Mouse (Mus musculus) megakaryocyte progenitor cell, adult 5-6 weeks (primary cell): ENCODE data around the gene Sptan1. TPM values are rescaled to one million over a fixed set of nuclear protein-coding genes. Genes with fewer than 3 reads are reported as not detected.

ENCODE experiments used
- ATAC-seq: replicated peaks from 2 replicates; pipeline ENCODE4 v1.8.0; 2016; ENCODE audit warnings: mild to moderate bottlenecking, moderate TSS enrichment, inconsistent platforms; ENCODE audit not compliant: poor library complexity
- total RNA-seq, 2 experiments: library from RNA; stranded (forward) in 1 of 2; stranded (reverse) in 1 of 2; fragments of 157-497, 149-512 nt in 1 of 2; fragments of 200-1000 nt in 1 of 2; gene quantifications; 2 replicates each; pipeline versions ENCODE4 v1.2.3 to v1.2.4; 2015 to 2017

The Sptan1 gene
- total RNA-seq (2015): 45.3 and 52.5 TPM in 2 replicates
- total RNA-seq (2017): 90.5 and 106 TPM in 2 replicates

GRCm38 (mm10) chr2:29965250-29965843, at the start of gene Sptan1:
Gene Sptan1, plus strand, starts transcription at chr2:29965560.
- peak; percentile 91 for ATAC-seq

GRCm38 (mm10) chr2:29917621-29918020, 47.7 kb upstream of the Sptan1 start:
- peak; percentile 82 for ATAC-seq

GRCm38 (mm10) chr2:29922011-29922410, 43.3 kb upstream of the Sptan1 start:
- ATAC-seq: no peak

- ATAC-seq: no peak
These were observed 38.8 kb upstream of the Sptan1 start for GRCm38 (mm10) chr2:29926542-29926941.

- no peak for ATAC-seq
These were observed 34.9 kb upstream of the Sptan1 start for GRCm38 (mm10) chr2:29930506-29930905.

GRCm38 (mm10) chr2:29931194-29931593, 34.2 kb upstream of the Sptan1 start:
- ATAC-seq: no peak

- peak; percentile 99 for ATAC-seq
These were observed 30.3 kb upstream of the Sptan1 start, which contains the start of gene Gle1 for GRCm38 (mm10) chr2:29934906-29935599. Gene Gle1, plus strand, starts transcription at chr2:29935426.

GRCm38 (mm10) chr2:29940073-29940472, 25.3 kb upstream of the Sptan1 start:
- ATAC-seq: no peak

- no peak for ATAC-seq
These were observed 24.5 kb upstream of the Sptan1 start for GRCm38 (mm10) chr2:29940826-29941225.

GRCm38 (mm10) chr2:29944723-29945122, 20.6 kb upstream of the Sptan1 start:
- ATAC-seq: no peak

- no peak for ATAC-seq
These were observed 16.5 kb upstream of the Sptan1 start for GRCm38 (mm10) chr2:29948896-29949295.

- no peak for ATAC-seq
These were observed 4.1 kb upstream of the Sptan1 start for GRCm38 (mm10) chr2:29961246-29961645.

GRCm38 (mm10) chr2:29964354-29965249, 758 bp upstream of the Sptan1 start:
- ATAC-seq: no peak

GRCm38 (mm10) chr2:29965906-29966305, 546 bp downstream of the Sptan1 start:
- no peak for ATAC-seq

GRCm38 (mm10) chr2:29966826-29967225, 1.5 kb downstream of the Sptan1 start:
- no peak for ATAC-seq

- no peak for ATAC-seq
These were observed 2.4 kb downstream of the Sptan1 start for GRCm38 (mm10) chr2:29967768-29968167.

GRCm38 (mm10) chr2:29968638-29969037, 3.3 kb downstream of the Sptan1 start:
- no peak for ATAC-seq

GRCm38 (mm10) chr2:29971838-29972635, 6.7 kb downstream of the Sptan1 start:
- peak; percentile 94 for ATAC-seq

GRCm38 (mm10) chr2:29973525-29973924, 8.2 kb downstream of the Sptan1 start:
- no peak for ATAC-seq

- ATAC-seq: peak; percentile 63; the same call in 1 of the 2 replicates
These were observed 11.9 kb downstream of the Sptan1 start for GRCm38 (mm10) chr2:29977307-29977706.

- ATAC-seq: no peak
These were observed 15.3 kb downstream of the Sptan1 start for GRCm38 (mm10) chr2:29980661-29981060.
